Mouse (Mus musculus): ENCODE data around the gene Vmn2r37. TPM values are rescaled to one million over a fixed set of nuclear protein-coding genes. Genes with fewer than 3 reads are reported as not detected.
"Not testable (repeated sequence)": the region's sequence is repeated elsewhere in the genome, so short reads cannot be mapped to it uniquely, and the experiment has no call there.

The Vmn2r37 gene
- not detected for total RNA-seq (2021)
- long read RNA-seq, experiment 1, result 0 reads
- long read RNA-seq, experiment 2, result 0 reads

GRCm38 (mm10) chr7:9223553-9223952 is at the start of gene Vmn2r37:
Gene Vmn2r37 (minus strand): TSS chr7:9223653.
- DNase-seq (ENCODE audit: low spot score in 2 of 2), result not testable (repeated sequence)

Other genes with a start within 250 kb of the Vmn2r37 start
- gene Vmn2r39, start 192.9 kb downstream of the Vmn2r37 start, total RNA-seq (2021), result not detected
- not detected for gene Vmn2r38, start 125.8 kb downstream of the Vmn2r37 start, total RNA-seq (2021)

Measured in adrenal gland, adult 18-20 months (tissue).